Mouse (Mus musculus) cerebellum, adult (tissue): ENCODE measurements at regions not wholly inside any gene's neighbourhood (a gene's known extent, or its start where the extent isn't known, plus 50 kb on each side); places are given as distances from the start of the nearest gene placed in this dataset.
A peak's percentile ranks its signal among the peaks of the same experiment; 100 is the strongest.

Source experiments
- ATAC-seq: cut with Nextera tagmentation; 2 replicates; pipeline ENCODE4 v1.9.2; 2017; ENCODE audit warnings: mild to moderate bottlenecking, moderate library complexity, mixed read lengths; ENCODE audit not compliant: insufficient number of reproducible peaks, low FRiP score, low TSS enrichment

GRCm38 (mm10) chr15:40223272-40223671 is 89.1 kb downstream of the 9330182O14Rik start:
- ATAC-seq: no peak

- ATAC-seq: no peak
Measured at GRCm38 (mm10) chr15:40241764-40242163, 107.6 kb downstream of the 9330182O14Rik start.

- ATAC-seq: no peak
Measured at GRCm38 (mm10) chr15:40248966-40249365, 114.8 kb downstream of the 9330182O14Rik start.

GRCm38 (mm10) chr15:40259433-40259832 is 125.3 kb downstream of the 9330182O14Rik start:
- no peak for ATAC-seq

GRCm38 (mm10) chr15:40279021-40279420 is 144.9 kb downstream of the 9330182O14Rik start:
- no peak for ATAC-seq

- no peak for ATAC-seq
Measured at GRCm38 (mm10) chr15:40280551-40280950, 146.4 kb downstream of the 9330182O14Rik start.

- no peak for ATAC-seq
Measured at GRCm38 (mm10) chr15:40281078-40281720, 147.0 kb downstream of the 9330182O14Rik start.

GRCm38 (mm10) chr15:40291602-40292001 is 157.4 kb downstream of the 9330182O14Rik start:
- ATAC-seq: no peak

GRCm38 (mm10) chr15:40312226-40312625 is 178.1 kb downstream of the 9330182O14Rik start:
- ATAC-seq: peak; percentile 98

GRCm38 (mm10) chr15:40339746-40340145 is 205.6 kb downstream of the 9330182O14Rik start:
- ATAC-seq: 0 out of 2 replicates have a peak, but pooled peaks have one; percentile 61

- ATAC-seq: no peak
Measured at GRCm38 (mm10) chr15:40340269-40340668, 206.1 kb downstream of the 9330182O14Rik start.

- no peak for ATAC-seq
Measured at GRCm38 (mm10) chr15:40351473-40351872, 217.3 kb downstream of the 9330182O14Rik start.

GRCm38 (mm10) chr15:40354802-40355487 is 220.8 kb downstream of the 9330182O14Rik start:
- no peak for ATAC-seq

GRCm38 (mm10) chr15:40356096-40356495 is 221.9 kb downstream of the 9330182O14Rik start:
- ATAC-seq: no peak

GRCm38 (mm10) chr15:40358341-40358740 is 224.2 kb downstream of the 9330182O14Rik start:
- no peak for ATAC-seq

GRCm38 (mm10) chr15:40361849-40362533 is 227.8 kb downstream of the 9330182O14Rik start:
- peak; percentile 95 for ATAC-seq

GRCm38 (mm10) chr15:40364221-40364621 is 230.1 kb downstream of the 9330182O14Rik start:
- ATAC-seq: no peak

- no peak for ATAC-seq
Measured at GRCm38 (mm10) chr15:40365613-40366012, 231.4 kb downstream of the 9330182O14Rik start.

- ATAC-seq: no peak
Measured at GRCm38 (mm10) chr15:40367026-40367425, 232.9 kb downstream of the 9330182O14Rik start.

- no peak for ATAC-seq
Measured at GRCm38 (mm10) chr15:40368746-40369145, 234.6 kb downstream of the 9330182O14Rik start.

GRCm38 (mm10) chr15:40371486-40371885 is 237.3 kb downstream of the 9330182O14Rik start:
- no peak for ATAC-seq
